Mouse (Mus musculus) gastrocnemius, postnatal 4 days (tissue): Measurements from ENCODE around the gene Dnase1l2. TPM values are rescaled to one million over a fixed set of nuclear protein-coding genes. Genes with fewer than 3 reads are reported as not detected.
A peak's percentile ranks its signal among the peaks of the same experiment; 100 is the strongest.

ENCODE experiments used
- DNase-seq, 2 experiments: peaks; one replicate each; pipeline ENCODE4 v3.0.0; 2021 to 2022; ENCODE audit warnings: low spot score in 2 of 2, mixed read lengths in 2 of 2
- long read RNA-seq, 2 experiments: library from polyadenylated mRNA; stranded (forward); transcript quantifications; one replicate each; pipeline ENCODE4 v2.0.0; 2021
- total RNA-seq, 2 experiments: library from RNA; stranded (reverse); gene quantifications; 2 replicates each; pipeline ENCODE4 v1.2.3; 2021

Dnase1l2 gene
- total RNA-seq, result 1 to 10 TPM; 1.9 TPM
- long read RNA-seq, experiment 1, partial matches to known transcripts, result 0 of 4 reads
- long read RNA-seq, experiment 1, other reads (novel, unspliced or antisense), result 1 of 4 reads
- long read RNA-seq, experiment 2, result 0 reads

- DNase-seq, result no peak
Observed at GRCm38 (mm10) chr17:24442632-24443155, at the start of gene Dnase1l2. Dnase1l2 (minus strand) TSS chr17:24443105.

DNA sequence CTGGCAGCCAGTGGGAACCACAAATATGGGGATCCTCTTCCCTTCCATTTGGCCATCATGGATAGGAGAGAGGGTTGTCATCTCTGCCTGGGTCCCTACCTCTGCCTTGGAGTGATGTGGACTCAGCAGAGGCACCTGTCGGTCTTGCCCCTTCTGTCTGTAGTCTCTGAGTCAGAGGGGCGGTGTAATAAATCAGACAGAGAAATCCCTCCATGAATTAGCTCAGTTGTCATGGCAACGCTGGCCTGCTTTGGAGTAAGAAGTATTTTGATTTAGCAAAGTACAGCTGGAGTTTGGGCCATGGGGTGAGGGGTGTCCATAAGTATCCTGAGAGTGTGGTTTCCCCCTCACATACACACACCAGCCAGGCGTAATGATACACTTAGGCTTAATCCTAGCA lies 47.5 kb upstream of the Dnase1l2 start:
- no peak for DNase-seq

DNA sequence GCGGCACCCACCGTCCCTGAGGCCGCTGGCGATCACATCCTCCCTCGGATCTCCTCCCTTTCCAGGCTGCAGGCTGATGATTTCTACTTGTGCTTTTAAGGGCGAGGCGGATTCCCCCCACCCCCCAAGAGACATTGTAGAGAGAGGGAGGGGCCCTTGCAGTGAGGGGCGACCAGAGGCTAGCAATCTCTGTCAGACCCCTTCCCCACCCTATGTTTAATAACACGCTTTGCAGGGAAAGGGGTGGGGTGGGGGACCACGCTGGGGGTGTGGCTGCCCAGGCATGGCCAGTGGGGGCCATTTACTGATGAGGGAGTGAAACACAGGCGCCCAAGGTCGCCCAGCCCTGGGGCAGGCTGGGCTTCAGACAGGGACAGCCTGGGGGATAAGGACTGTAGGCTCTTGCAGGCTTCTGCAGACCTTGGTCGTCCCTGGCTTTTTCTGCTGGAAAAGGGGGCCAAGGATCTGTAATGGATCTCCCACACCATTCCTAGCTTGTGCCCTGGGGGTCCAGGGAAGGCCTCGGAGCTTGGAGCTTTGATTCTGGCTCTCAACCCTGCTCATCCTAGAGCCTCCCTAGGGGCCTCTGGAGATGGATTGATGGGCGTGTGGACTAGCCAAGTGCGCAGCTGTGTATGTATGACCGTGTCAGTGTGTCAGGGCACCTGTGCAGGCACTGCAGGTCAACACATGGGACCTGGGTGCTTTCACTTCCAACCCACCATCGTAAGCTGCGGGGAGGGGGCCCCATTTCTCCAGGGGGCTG lies 46.5 kb upstream of the Dnase1l2 start:
- DNase-seq, result no peak

DNA sequence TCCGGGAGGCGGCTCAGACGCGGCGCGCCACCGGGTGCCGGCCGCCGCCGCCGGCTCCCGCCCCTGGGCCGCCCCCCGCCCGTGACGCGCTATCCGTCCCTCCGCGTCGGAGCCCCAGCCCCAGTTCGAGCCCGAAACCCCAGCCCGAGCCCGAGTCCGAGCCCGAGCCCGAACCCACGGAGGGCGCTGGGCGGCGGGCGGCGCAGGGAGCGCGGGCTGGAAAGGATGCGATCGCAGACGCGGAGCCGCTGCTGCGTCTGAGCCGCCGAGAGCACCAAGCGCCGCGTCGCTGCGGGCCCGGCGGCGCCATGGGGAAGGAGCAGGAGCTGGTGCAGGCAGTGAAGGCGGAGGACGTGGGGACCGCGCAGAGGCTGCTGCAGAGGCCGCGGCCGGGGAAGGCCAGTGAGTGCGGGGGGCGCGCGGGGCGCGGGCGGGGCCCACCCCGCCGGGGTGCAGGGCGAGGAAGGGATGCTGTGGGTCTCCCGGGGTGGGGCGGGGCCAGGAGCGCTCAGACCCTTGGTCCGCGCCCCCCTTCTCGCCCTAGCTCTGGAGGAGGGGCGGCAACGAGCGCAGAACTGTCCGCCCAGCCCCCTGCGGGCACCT lies 45.9 kb upstream of the Dnase1l2 start:
- peak in 1 of 2 experiments; percentile 40 for DNase-seq

DNA sequence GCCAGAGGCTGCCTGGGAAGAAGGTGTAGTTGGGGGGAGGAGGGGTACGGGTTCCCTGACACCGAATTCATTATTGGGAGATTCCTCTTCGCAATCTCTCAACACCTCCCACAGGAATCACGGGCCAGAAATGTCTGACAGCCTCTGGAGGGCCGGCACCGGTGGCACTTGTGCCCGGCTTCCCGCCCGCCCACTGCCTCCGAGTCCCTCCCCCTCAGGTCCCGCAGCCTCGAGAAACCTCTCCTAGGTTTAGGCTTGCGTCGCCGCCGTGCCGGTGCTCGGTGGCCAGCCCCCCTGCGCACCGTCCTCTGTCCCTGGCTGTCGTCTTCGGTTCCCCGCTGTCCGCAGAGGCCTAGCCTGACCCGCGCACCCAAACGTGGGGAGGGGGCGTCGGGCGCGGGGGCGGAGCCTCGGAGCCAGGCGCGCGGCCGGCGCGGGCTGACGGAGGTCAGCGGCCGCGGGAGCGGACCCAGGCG lies 45.3 kb upstream of the Dnase1l2 start, which contains the start of gene Caskin1:
TSS of gene Caskin1 (plus strand) at position 416 of the 476 bp plus-strand sequence.
- DNase-seq, result no peak

GRCm38 (mm10) chr17:24485090-24485860 lies 42.4 kb upstream of the Dnase1l2 start:
- peak in 1 of 2 experiments; percentile 37 for DNase-seq

- no peak for DNase-seq
Observed at GRCm38 (mm10) chr17:24483495-24483894, 40.6 kb upstream of the Dnase1l2 start.

- no peak for DNase-seq
Observed at GRCm38 (mm10) chr17:24481027-24481815, 38.3 kb upstream of the Dnase1l2 start.

GRCm38 (mm10) chr17:24480201-24480826 lies 37.4 kb upstream of the Dnase1l2 start:
- no peak for DNase-seq

GRCm38 (mm10) chr17:24479431-24479830 lies 36.5 kb upstream of the Dnase1l2 start:
- DNase-seq, result no peak

GRCm38 (mm10) chr17:24478663-24479380 lies 35.9 kb upstream of the Dnase1l2 start, which contains the start of gene Mlst8:
Mlst8 (minus strand) TSS chr17:24479078.
- peak; percentile 97 to 98 for DNase-seq

- no peak for DNase-seq
Observed at GRCm38 (mm10) chr17:24477985-24478600, 35.2 kb upstream of the Dnase1l2 start.

- no peak for DNase-seq
Observed at GRCm38 (mm10) chr17:24477053-24477984, 34.4 kb upstream of the Dnase1l2 start.

- DNase-seq, result no peak
Observed at GRCm38 (mm10) chr17:24476022-24476776, 33.3 kb upstream of the Dnase1l2 start.

DNA sequence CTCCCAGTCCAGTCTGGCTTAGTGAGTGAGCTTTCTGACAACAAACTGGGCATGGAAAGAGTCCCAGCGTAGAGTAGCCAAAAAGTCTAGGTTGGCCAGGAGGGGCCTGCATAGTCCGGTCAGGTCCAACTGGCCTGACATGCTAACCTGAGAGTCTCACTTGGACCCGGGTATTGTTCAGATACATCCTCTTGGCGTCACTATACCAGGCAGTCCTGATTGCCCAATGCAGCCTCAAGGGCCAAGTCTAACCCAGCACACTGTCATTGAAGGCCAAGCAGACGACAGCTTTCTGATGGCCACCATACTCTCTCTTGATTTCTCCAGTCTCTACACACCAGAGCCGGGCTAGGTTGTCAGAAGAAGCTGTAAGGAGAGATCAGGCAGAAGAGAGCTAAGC lies 32.7 kb upstream of the Dnase1l2 start:
- no peak for DNase-seq

DNA sequence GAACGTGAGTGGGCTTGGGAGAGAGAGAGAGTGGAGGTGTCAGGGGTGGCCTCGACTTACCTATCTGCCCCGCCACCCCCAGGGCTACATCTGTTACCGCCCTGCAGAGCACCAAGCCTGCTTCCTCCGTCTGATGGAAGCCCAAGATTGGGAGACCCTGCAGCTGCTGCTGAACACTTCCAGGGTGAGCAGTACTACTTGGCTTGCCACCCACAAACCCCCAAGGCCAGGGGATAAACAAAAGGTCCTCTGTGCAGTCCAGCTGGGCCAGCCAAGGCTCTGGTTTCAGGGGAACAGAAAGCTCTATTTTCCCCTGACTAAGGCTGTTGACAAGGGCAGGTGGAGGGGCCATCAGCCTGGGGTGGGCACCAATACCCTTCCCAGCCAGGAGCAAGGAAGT lies 31.7 kb upstream of the Dnase1l2 start:
- no peak for DNase-seq
